Mouse (Mus musculus) kidney, adult 2 months (tissue): ENCODE data around the gene Rfx1. TPM values are rescaled to one million over a fixed set of nuclear protein-coding genes. Genes with fewer than 3 reads are reported as not detected.
A peak's percentile ranks its signal among the peaks of the same experiment; 100 is the strongest.

Experiments
- DNase-seq: peaks from one replicate; pipeline ENCODE4 v3.0.0; 2021
- H3K27ac ChIP-seq: fragments of 200-500 bp; 2 replicates; pipeline ENCODE4 v1.5.1; 2012; ENCODE audit warnings: low read depth, low read length, control low read depth, inconsistent platforms; ENCODE audit not compliant: insufficient read depth
- H3K27me3 ChIP-seq: fragments of 200-500 bp; replicated peaks from 2 replicates; pipeline ENCODE4 v1.6.1; 2012; ENCODE audit warnings: mild to moderate bottlenecking, moderate library complexity, low read length, inconsistent platforms; ENCODE audit not compliant: control insufficient read depth, insufficient read depth
- H3K36me3 ChIP-seq: fragments of 200-500 bp; 2 replicates; pipeline ENCODE4 v1.6.1; 2012; ENCODE audit warnings: mild to moderate bottlenecking, moderate library complexity, low read length, inconsistent platforms; ENCODE audit not compliant: control insufficient read depth, insufficient read depth
- H3K4me1 ChIP-seq: fragments of 200-500 bp; 2 replicates; pipeline ENCODE4 v1.6.1; 2011; ENCODE audit warnings: low read length; ENCODE audit not compliant: control insufficient read depth, insufficient read depth
- H3K4me3 ChIP-seq: fragments of 200-500 bp; 2 replicates; pipeline ENCODE4 v1.5.1; 2011; ENCODE audit warnings: mild to moderate bottlenecking, low read depth, low read length, control low read depth; ENCODE audit not compliant: insufficient read depth
- CTCF ChIP-seq: fragments of 200-500 bp; conservative IDR thresholded peaks from 2 replicates; pipeline ENCODE4 v1.5.1; 2011; ENCODE audit warnings: low read depth, mild to moderate bottlenecking, control low read depth, low read length, moderate library complexity, mixed read lengths; ENCODE audit not compliant: insufficient read depth, insufficient read length
- POLR2A ChIP-seq: fragments of 200-500 bp; IDR thresholded peaks from one replicate; pipeline ENCODE4 v1.6.1; 2011; ENCODE audit warnings: low read depth, low read length, control low read depth
- WGBS: fragments of 180-500 bp; shearing (Covaris S2); methylation state at CpG from one replicate; pipeline ENCODE4 v1.1.7; 2018; 5-methylcytosine and 5-hydroxymethylcytosine counted together
- polyA plus RNA-seq: library from polyadenylated mRNA; depleted of rRNA; stranded (reverse); fragments of >200 nt; gene quantifications from 2 replicates; pipeline ENCODE4 v1.2.3, GENCODE M21; 2012

The Rfx1 gene
- polyA plus RNA-seq, 1 experiment, result 15.8 TPM

GRCm38 (mm10) chr8:84090585-84090984 lies 24.0 kb downstream of the Rfx1 start:
- Histone ChIP-seq H3K4me1 (peaks cover 3% of the 10 kb centered on the region; the same call in 1 of the 2 replicates), H3K4me3 (no peak overlapping the region), H3K36me3 (no peaks in the 10 kb centered on the region), H3K27me3 (no peaks in the 10 kb centered on the region), H3K27ac (no peak overlapping the region)
- WGBS, result 90% methylated on average over 8 of the region's 8 CpGs
- no peak for DNase-seq
- TF ChIP-seq CTCF (no peak), POLR2A (no peak)

GRCm38 (mm10) chr8:84096061-84096460 lies 29.4 kb downstream of the Rfx1 start:
- TF ChIP-seq CTCF (no peak), POLR2A (no peak)
- 71% methylated on average over 8 of the region's 8 CpGs for WGBS
- Histone ChIP-seq H3K27me3 (no peaks in the 10 kb centered on the region), H3K36me3 (no peaks in the 10 kb centered on the region; the same call in 1 of the 2 replicates), H3K4me3 (no peak overlapping the region), H3K4me1 (no peaks in the 10 kb centered on the region), H3K27ac (no peak overlapping the region)
- DNase-seq, result no peak

- no peak overlapping the region for H3K4me3 ChIP-seq
- H3K27me3 ChIP-seq, result no peaks in the 10 kb centered on the region
- H3K36me3 ChIP-seq, result no peaks in the 10 kb centered on the region; the same call in 1 of the 2 replicates
- TF ChIP-seq CTCF, result no peak
- no peak for TF ChIP-seq POLR2A
- H3K27ac ChIP-seq, result no peak overlapping the region
- H3K4me1 ChIP-seq, result no peaks in the 10 kb centered on the region; the same call in 1 of the 2 replicates
- DNase-seq, result no peak
- WGBS, result 94% methylated on average over 7 of the region's 7 CpGs
Observed at GRCm38 (mm10) chr8:84098376-84098775, 31.7 kb downstream of the Rfx1 start.

- no peak for TF ChIP-seq POLR2A
- peak; percentile 76 for DNase-seq
- Histone ChIP-seq H3K27ac (no peak overlapping the region), H3K4me3 (no peak overlapping the region), H3K27me3 (no peaks in the 10 kb centered on the region), H3K36me3 (no peaks in the 10 kb centered on the region; the same call in 1 of the 2 replicates), H3K4me1 (peaks cover 6% of the 10 kb centered on the region)
- 84% methylated on average over 25 of the region's 25 CpGs for WGBS
Observed at GRCm38 (mm10) chr8:84101476-84102270, 35.0 kb downstream of the Rfx1 start.

GRCm38 (mm10) chr8:84103601-84104000 lies 37.0 kb downstream of the Rfx1 start:
- peak; percentile 82 for DNase-seq

GRCm38 (mm10) chr8:84104221-84104620 lies 37.6 kb downstream of the Rfx1 start:
- Histone ChIP-seq H3K4me3 (peak overlapping the region; percentile 74), H3K4me1 (peaks cover 6% of the 10 kb centered on the region), H3K27ac (0 out of 2 replicates have a peak overlapping the region, but pooled peaks have one; percentile 33), H3K36me3 (no peaks in the 10 kb centered on the region), H3K27me3 (no peaks in the 10 kb centered on the region)
- WGBS, result 2% methylated on average over 29 of the region's 29 CpGs
- DNase-seq, result no peak
- TF ChIP-seq CTCF (0 out of 2 replicates have a peak, but pooled peaks have one; percentile 24), POLR2A (no peak)

More at GRCm38 (mm10) chr8:84103601-84104000, 37.0 kb downstream of the Rfx1 start:
- WGBS, result 22% methylated on average over 3 of the region's 3 CpGs
- Histone ChIP-seq H3K36me3 (no peaks in the 10 kb centered on the region), H3K4me1 (peaks cover 6% of the 10 kb centered on the region), H3K4me3 (peak overlapping the region; percentile 74), H3K27me3 (no peaks in the 10 kb centered on the region), H3K27ac (peak overlapping the region; percentile 33; the same call in 1 of the 2 replicates)
- no peak for TF ChIP-seq POLR2A
- TF ChIP-seq CTCF, result no peak
